Mouse (Mus musculus): ENCODE results near the gene Tsks.

The Tsks gene

DNA sequence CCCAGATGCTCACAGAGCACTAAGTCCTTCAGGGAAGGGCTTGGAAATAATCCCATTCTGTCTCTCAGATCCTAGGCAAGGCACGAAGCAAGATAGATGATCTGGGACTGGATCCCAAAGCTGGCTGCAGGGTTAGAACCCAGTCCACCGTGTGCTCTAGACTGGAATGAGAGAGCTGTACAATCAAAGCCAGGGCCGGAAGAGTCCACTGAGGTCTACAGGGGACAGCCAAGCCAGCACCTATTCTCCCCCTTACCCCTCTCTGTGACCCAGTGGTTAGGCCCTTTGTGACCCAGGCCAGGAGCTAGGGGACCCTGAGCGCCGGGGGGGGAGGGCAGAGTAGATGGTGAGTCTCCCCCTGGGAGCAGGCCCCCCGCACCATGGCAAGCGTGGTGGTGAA is at the start of gene Tsks:
Gene Tsks, plus strand, starts transcription at position 301 of the 400 bp plus-strand sequence.
- DNase-seq (ENCODE audit: low spot score in 2 of 2): no peak

DNA sequence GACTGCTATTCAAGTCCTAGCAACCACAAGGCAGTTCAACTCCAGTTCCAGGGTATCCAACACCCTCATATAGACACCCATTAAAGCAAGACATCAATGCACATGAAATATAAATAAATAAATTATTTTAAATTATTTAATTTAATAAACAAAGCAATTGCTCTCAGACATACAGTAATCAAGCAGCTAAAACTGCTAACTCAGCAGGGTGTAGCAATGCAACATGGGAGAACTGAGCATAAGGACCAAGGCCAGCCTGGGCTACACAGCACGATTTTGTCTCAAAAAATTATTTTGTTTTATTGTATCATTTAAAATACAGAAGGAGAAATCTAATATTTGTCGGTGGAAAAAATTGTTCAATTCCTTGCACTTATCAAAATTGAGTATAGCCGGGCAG is 48.8 kb upstream of the Tsks start:
- no peak for DNase-seq (ENCODE audit: low spot score in 2 of 2)

DNA sequence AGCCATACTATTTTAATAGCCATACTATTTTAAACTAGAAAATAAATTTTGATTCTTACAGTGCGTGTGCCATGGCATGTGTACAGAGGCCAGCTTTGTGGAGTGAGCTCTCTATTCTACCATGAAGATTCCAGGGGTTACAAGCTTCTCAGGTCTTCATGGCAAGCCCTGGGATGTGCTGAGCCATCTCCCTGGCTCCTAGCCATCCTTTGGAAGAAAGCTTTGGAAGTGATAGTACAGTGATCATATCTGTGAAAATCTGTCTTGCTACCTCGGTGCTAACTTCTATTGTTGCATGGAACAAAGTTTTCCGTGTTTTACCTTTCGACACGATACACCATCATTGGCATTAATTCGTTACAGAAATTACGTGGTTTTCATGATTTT is 47.8 kb upstream of the Tsks start:
- no peak for DNase-seq (ENCODE audit: low spot score in 2 of 2)

DNA sequence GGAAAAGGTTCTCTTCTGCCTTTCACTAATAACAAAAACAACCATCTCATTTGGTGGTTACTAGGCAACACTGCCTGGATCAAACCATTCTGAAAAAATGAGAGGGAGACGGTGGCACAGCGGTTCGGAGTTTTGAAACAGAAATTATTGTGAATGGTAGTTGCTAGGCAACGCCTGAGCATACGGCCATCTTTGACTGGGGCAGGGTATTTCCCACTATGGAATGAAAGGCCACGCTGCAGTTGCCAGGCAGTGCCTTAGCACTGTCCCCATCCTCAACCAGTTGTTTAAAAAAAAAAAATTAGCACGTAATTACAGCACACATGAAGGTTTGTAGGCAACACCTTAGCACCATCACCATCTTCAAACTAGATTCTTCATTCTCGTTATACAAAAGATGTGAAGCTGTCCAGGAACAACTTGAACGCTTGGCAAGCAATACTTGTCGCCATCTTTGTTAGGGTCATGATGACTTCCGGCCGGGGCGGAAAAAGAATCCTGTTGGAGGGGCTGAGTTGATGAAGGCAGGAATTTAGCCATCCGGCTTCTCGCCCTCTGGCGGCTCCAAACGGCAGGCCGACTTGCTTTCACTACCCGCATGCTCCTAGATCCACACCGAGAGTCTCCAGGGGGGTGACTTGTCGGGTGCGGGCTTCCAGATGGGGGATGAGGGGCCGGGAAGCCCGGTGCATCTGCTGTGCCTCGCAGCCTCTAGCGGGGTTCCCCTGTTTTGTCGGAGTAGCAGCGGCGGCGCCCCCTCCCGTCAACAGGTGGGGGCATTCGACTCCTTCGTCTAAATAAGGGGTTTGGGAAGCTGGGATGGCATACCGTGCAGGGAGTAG is 47.2 kb upstream of the Tsks start, which contains the start of gene Fuz:
Gene Fuz, plus strand, starts transcription at position 487 of the 842 bp plus-strand sequence.
- DNase-seq (ENCODE audit: low spot score in 2 of 2): peak; percentile 89 to 91

DNA sequence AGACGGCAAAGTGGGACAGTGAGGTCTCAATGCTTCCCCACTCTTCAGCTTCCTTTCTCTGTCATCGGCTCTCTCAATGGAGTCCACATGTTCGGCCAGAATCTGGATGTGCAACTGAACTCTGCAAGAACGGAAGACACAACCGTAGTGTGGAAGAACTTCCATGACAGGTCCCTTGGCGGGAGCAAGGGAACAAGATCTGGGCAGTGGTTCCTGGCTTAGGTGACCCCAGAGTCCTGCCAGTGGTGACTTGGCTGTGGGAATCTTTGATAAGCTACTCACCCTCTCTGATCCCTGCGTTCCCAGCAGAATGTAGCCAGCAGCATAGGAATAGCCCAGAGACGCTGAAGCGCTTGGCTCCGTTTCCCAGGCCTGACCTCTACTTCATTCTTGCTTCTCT is 46.5 kb upstream of the Tsks start:
- no peak for DNase-seq (ENCODE audit: low spot score in 2 of 2)

DNA sequence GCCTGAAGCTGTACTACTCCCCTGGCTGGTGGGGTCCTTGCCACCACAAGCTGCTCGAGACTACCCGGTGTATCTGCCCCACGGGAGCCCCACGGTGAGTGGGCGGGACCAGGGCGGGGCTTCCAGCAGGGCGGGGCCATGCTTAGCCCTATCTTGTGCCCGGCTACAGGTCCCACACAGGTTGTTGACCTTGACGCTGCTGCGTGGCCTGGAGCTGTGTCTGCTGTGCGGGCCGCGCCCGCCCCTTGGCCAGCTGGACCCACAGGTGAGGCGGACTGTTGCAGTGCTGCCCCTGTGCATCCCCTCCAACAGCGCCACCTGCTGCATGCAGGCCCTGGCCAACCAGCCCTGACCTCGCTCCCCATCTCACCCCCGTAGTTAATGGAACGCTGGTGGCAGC is 44.4 kb upstream of the Tsks start:
- DNase-seq (ENCODE audit: low spot score in 2 of 2): no peak

DNA sequence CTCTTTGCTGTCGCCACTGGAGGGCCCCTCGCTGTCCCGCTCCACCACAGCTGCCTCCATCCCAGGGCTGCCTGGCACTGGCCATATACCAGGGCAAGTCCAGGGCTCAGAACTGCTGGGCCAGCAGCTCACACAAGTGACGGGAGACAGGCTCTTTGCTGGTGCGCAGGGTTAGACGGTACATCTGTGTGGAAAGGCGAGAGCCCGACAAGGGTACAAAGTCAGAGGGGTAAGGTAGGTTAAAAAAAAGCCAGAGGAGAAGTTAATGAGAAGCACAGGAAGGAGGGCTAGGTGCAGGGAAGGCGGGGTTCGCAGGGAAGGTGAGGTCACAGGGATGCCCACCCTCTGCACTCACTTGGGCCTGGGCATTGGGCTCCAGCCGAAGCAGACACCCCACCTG is 42.4 kb upstream of the Tsks start:
- DNase-seq (ENCODE audit: low spot score in 2 of 2): no peak

DNA sequence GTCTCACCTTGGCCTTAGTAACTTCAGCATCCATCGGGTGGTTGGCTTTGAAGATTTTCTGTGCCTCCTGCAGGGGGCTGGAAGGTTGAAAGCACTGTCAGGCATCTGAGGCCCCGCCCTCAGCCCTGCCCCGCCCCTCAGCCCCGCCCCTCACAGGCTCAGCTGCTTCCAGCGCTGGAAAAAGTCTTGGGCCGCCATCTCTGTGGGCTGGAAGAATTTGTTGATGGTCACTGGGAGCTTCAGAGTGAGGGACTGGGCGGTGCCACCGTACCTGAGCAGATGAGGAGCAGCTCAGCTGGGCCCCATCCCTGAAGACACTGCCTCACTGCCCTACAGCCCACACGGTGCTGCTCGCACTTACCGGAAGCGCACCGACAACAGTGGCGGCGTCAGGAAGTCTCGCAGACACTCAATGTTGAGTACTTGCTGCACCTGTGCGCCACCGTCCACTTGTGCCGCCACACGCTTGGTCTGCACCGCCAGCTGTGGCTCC is 41.7 kb upstream of the Tsks start:
- no peak for DNase-seq (ENCODE audit: low spot score in 2 of 2)

DNA sequence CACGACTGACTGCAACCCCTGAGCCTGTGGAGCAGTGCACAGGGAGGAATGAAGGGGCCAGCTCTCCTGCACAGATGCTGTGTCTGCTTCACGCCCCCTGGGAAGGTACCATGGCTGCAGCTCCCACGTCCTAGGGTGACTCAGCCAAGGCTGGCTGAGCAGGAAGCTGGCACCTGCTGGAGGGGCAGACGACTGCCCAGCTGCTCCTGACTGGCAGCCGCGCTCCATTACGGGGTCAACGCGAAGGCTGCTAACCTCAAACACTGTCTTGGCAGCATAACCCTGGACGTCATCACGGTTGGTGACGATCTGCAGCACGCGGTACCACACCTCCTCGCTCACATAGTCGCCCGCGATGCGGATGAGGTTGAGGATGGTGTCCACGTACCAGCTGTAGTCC is 37.6 kb upstream of the Tsks start:
- DNase-seq (ENCODE audit: low spot score in 2 of 2): no peak

DNA sequence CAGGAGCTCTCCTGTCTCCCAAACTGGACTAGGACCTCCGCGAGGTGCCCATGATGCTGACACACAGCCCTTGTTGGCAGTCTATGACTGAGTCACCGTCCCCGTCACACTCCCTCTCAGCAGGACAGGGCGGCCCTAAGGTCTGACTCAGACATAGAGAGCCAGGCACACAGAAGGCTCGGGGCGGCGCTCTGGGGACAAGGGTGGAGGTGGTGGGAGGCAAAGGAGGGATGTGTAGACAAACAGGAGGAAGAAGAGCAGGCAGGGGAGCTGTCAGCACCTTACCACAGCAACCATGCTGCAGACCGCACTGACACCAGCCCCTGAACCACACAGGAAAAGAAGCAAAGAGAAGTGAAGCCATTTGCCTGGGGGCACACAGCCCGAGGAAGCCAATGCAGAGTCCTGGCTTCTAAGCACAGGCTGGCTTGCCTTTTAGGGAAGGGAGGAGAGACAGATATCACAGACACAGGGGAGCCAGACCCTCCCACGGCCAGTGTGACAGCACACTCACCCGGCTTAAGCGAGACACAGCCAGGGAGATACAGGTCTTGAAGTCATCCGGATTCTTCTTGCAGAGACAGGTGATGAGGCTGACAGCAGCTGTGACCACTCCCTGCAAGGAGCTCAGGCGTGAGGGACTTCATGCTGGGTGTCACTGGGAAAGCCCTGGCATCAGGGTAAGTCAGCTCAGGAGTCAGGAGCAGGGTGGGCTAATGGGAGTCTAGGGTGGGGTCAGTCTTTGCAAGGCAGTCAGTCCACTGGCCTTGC is 34.1 kb upstream of the Tsks start:
- no peak for DNase-seq (ENCODE audit: low spot score in 2 of 2)

DNA sequence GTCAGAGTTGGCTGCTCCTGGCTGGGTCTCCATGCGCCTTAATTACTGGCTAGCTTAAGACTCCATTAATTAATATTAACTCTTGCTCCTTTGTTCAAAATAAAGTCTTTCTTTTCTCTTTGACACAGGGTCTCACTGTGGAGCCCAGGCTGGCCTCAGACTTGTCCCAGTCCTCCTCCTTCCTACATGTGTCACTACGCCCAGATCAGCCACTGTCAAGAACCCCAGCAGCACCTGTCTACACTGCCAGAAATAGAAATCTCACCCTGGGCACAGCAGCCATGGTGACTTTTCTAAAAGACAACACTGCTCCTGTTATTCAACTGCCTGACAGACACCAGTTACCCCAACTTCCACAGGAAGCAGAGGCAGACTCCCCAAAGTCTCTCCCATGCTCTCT is 28.6 kb upstream of the Tsks start:
- no peak for DNase-seq (ENCODE audit: low spot score in 2 of 2)

DNA sequence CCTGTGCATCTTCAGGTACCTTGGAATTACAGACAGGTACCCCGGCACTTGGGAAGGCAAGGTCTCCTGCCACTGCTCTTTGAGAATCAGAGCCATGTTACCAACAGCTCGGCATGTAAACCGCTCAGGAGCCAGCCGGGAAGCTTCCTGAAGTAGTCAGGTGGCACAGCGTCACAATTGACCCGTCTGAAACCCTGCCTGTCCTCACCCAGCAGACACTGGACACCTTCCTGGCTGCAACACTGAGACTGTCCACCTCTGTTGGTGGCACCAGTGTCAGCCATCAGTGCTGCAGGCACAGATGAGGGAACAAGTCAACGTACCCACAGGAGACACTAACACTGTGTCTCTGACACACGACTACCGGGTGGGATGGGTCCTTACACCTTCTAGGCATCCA is 27.7 kb upstream of the Tsks start:
- no peak for DNase-seq (ENCODE audit: low spot score in 2 of 2)

DNA sequence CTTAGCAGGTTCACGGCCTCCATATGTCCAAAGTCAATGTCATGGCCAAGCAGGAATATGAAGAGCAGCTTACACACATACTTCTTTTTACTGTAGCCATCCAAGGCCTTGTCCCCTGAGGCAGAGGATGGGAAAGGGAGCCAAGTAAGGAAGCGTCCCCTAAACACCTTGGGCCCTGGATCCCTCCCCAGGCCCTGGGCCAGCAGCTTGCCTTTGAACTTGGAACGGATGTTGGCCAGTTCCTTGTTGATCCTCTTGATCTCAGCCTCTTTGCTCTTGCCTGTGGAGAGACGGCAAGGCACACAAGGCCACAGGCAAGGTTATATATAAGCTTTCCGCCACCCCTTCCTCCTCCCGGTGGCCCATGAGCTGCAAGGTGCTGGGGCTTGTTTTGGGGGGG is 26.8 kb upstream of the Tsks start:
- DNase-seq (ENCODE audit: low spot score in 2 of 2): no peak

DNA sequence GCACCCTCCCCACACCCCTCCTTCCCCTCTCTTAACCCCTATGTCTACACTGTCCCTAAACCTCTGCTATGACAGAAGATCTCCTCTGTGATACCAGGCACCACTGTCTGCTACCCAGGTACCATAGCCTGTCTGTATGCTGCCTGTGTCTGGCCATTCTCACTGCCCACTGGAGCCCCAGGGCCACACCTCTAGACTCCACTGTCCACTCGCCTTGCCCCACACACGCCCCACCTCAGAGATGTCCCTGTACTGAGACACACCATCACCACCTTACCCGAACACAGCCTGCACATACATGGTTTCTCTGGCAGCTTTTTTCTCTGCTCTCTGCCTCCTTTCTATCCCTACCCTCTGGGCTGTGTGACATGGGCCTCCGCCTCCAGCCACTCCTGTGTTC is 26.1 kb upstream of the Tsks start:
- no peak for DNase-seq (ENCODE audit: low spot score in 2 of 2)

DNA sequence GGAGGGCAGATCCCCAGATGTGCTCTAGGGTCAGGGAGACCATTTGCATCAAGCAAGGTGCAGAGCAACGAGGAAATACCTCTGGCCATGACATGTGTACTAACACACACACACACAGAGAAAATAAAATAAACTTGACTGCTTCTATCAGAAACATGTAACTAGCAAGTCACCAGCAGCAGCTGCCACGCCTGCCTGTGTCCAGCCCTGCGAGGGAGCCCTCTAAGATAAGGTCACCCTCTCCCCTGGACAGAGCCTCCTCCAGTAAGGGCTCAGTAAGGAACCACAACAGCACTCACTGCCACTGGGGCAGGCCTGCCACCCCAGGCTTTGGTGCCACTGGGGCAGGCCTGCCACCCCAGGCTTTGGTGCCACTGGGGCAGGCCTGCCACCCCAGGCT is 24.8 kb upstream of the Tsks start:
- DNase-seq (ENCODE audit: low spot score in 2 of 2): no peak

DNA sequence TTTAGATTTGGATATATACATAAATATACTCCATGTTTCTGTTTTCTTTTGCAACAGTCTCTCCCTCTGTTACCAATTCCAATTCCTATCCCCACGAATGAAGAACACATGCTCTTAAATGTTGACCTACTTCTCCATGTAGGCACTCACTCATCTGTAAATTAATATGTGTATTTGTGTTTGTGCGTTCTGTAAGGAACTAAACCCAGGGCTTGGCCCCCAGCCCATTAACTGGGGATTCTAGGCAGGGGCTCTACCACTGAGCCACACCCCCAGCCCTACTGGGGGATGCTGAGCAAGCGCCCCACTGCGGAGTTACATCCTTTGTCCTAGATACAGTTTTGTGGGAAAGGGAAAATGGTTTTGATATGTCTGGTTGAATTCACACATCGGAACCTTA is 23.9 kb upstream of the Tsks start:
- no peak for DNase-seq (ENCODE audit: low spot score in 2 of 2)

DNA sequence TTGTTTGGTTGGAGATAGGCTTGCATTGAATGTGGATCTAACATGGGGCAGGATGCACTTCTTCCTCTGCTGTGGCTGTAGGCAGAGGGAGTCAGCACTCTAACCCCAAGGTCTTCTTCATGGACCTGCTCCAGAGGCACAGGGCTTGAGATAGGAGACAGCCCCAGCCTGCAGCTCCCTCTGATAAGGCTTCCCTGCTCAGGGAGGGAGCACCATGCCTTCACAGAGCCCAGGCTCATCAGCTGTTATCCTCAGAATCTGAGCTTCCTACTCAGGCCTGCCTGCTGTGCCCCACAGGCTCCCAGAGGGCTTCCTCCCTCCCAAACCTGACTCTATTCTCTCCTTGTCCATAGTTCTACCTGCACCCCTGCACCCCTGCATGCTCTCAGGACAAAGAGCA is 20.5 kb upstream of the Tsks start:
- DNase-seq (ENCODE audit: low spot score in 2 of 2): no peak

DNA sequence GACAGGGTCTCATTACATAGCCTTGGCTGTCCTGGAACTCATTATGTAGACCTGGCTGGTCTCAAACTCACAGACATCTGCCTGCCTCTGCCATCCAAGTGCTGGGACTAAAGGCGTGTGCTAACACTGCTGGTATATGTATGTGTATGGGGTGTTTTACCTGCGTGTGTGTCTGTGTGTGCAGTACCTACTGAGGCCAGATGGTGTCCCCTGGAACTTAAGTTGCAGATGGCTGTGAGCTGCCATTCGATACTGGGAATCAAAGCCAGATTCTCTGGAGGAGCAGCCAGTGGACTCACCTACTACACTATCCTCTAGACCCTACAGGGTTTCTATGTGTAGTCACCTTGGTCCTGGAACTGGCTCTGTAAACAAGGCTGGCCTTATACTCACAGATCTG is 17.5 kb upstream of the Tsks start:
- DNase-seq (ENCODE audit: low spot score in 2 of 2): no peak

DNA sequence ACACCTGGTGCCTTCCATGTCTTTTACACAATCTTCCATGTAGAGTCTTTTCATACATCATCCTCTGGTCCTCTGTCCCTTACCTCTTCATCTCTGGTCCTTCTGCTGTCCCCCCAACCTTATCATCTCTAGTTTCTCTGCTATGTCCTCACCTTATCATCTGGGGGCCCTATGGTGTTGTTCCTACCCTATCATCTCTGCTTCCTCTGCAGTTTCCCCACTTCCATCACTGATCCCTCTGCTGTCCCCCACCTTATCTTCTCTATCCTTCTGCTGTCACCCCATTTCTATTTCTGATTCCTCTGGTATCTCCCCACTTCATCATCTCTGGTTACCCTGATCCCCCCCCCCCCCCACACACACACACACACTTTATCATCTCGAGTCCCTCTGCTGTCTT is 14.4 kb upstream of the Tsks start:
- no peak for DNase-seq (ENCODE audit: low spot score in 2 of 2)

DNA sequence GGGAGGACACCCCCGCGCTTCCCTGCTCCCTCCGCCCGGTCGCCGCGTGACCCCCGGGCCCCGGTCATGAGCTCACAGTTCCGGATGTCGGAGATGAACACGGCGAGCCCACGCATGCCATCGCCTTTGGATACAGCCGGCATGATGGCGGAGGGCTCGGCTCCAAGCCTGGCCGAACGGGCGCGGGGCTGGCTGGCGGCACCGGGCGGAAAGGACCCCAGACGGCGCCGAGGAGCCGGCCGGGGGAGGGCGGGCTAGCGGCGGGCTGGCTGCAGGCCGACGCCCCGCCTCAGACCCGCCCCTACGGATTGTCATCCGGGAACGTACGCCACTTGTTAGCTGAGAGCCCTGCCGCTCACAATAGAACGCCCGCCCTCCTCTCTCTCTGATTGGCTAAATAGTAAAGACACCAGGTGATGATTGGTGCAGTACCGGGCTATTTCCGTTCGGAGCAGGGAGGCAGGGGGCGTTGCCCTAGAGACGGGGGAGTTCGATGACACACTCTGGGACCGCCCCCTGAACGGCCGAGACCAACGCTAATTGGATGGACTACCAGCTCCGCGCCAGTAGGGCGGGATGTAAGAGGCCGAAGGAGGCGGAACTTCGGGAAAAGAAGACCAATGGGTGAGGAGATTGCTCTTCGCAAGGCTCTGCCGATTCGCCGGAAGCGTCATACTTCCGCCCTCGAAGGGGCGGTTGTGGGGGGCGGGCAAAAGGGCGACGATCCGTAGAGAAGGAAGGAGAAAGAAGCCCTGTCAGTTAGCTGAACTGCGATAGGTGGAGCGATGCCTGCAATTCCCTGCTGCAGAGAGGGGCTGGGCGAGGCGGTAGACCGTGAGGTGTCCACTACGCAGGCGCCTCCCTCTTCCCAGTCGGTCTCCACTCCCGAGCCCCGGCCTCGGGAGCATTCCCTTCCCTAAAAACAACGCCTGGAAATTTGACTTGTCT is 13.5 kb upstream of the Tsks start, which contains the start of gene Ap2a1:
Gene Ap2a1, minus strand, starts transcription at position 293 of the 948 bp plus-strand sequence.
- peak; percentile 100 for DNase-seq (ENCODE audit: low spot score in 2 of 2)

DNA sequence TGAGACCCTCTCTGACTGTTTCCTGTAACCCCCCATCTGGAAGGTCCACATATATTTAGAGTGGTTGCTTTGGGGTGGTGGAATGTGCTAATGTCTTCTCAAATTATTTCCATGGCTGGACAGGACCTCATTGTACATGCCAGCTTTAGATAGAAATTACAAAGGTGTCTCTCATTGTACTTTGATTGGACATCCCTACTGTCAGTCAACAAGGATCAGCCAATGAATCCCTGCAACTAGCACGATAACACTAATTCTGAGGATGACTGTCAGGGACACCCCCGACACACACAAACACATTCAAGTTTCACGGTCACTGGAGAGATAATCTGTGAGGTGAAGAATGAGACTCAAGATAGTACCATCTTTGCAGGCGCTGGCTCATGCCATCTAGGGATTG is 4.3 kb upstream of the Tsks start:
- DNase-seq (ENCODE audit: low spot score in 2 of 2): no peak

DNA sequence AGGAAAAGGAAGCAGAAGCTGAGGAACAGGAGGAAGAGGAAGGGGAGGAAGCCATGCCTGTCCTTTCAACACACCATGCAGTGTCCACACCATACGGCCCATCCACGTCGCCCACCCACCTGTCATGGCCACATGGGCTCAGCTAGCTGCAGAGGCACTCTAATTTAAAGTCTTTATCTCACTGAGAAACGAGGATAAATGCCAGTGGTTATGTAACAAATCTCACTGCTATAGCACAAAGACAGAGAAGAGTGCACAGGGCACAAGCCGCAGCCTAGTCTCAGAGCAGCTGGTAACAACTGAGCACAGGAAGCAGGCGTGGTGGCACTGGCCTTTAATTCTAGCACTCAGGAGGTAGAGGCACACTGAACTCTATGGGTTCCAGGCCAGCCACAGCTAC is 6.9 kb downstream of the Tsks start:
- no peak for DNase-seq (ENCODE audit: low spot score in 2 of 2)

All from right cerebral cortex, postnatal 36 days (tissue).